Mouse (Mus musculus) stomach, postnatal 0 days (tissue): ENCODE measurements at regions not wholly inside any gene's neighbourhood (a gene's known extent, or its start where the extent isn't known, plus 50 kb on each side); places are given as distances from the start of the nearest gene placed in this dataset.

Experiments used
- ATAC-seq: fragments of 200-750 bp; cut with Nextera tagmentation; 2 replicates; pipeline ENCODE4 v1.8.0; 2017; ENCODE audit not compliant: low FRiP score, low TSS enrichment
- DNase-seq: peaks from one replicate; pipeline ENCODE4 v3.0.0-alpha.2; 2016; ENCODE audit warnings: low spot score
- H3K27ac ChIP-seq: fragments of 300-500 bp; sonication (generic); replicated peaks from 2 replicates; pipeline ENCODE4 v1.5.1; 2014; ENCODE audit warnings: mild to moderate bottlenecking, control low read depth
- H3K27me3 ChIP-seq: fragments of 300-500 bp; sonication (generic); 2 replicates; pipeline ENCODE4 v1.6.1; 2014; ENCODE audit warnings: low read length; ENCODE audit not compliant: control insufficient read depth, insufficient read depth
- H3K36me3 ChIP-seq: fragments of 300-500 bp; sonication (generic); 2 replicates; pipeline ENCODE4 v1.6.1; 2014; ENCODE audit warnings: low read length, mixed read lengths; ENCODE audit not compliant: control insufficient read depth, insufficient read depth
- H3K4me1 ChIP-seq: fragments of 300-500 bp; sonication (generic); replicated peaks from 2 replicates; pipeline ENCODE4 v1.6.1; 2014; ENCODE audit warnings: antibody characterized with exemption; ENCODE audit not compliant: control insufficient read depth, insufficient read depth
- H3K4me2 ChIP-seq: fragments of 300-500 bp; sonication (generic); replicated peaks from 2 replicates; pipeline ENCODE4 v1.6.1; 2014; ENCODE audit warnings: low read depth, mild to moderate bottlenecking, control low read depth, moderate library complexity
- H3K4me3 ChIP-seq: fragments of 300-500 bp; sonication (generic); 2 replicates; pipeline ENCODE4 v1.5.1; 2014; ENCODE audit warnings: low read depth, low read length, control low read depth
- H3K9ac ChIP-seq: fragments of 300-500 bp; sonication (generic); 2 replicates; pipeline ENCODE4 v1.6.1; 2014; ENCODE audit warnings: mild to moderate bottlenecking, low read length, control low read depth, mixed read lengths
- H3K9me3 ChIP-seq: fragments of 300-500 bp; sonication (generic); 2 replicates; pipeline ENCODE4 v1.6.1; 2016; ENCODE audit warnings: low read length; ENCODE audit not compliant: control insufficient read depth
- CTCF ChIP-seq: IDR thresholded peaks from 2 replicates; pipeline ENCODE4 v1.5.1; 2016; ENCODE audit warnings: antibody characterized with exemption, low read depth, mild to moderate bottlenecking, moderate library complexity
- EP300 ChIP-seq: optimal IDR thresholded peaks from 2 replicates; pipeline ENCODE3; 2016; ENCODE audit warnings: antibody characterized with exemption
- WGBS: fragments of 180-500 bp; shearing (Covaris S2); extraction: QIAGEN DNeasy Blood & Tissue Kit; methylation state at CpG from one replicate; pipeline ENCODE4 v1.1.7; 2014; 5-methylcytosine and 5-hydroxymethylcytosine counted together

DNA sequence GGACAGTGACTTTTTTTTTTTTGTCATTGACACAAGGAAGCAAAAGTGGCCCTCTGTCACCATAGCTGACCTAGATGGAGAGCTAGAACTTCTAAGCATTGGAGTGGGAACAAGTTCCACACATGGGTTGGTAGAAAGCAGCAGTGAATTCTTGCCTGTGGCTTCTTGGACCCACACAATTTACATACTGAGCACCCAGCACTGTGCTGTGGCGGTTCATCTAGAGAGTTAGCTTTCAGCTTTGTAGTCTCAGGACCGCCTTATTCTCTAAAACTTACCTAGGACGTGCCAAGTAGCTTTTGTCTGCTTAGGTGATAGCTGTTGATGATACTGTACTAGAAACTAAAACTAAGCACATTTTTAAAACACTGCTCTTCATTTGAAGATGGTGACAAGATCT is 72.1 kb upstream of the Dgkg start:
- Histone ChIP-seq H3K36me3 (no peaks in the 10 kb centered on the region), H3K27ac (no peak overlapping the region), H3K27me3 (no peaks in the 10 kb centered on the region), H3K4me3 (no peak overlapping the region), H3K4me2 (no peak overlapping the region), H3K4me1 (no peaks in the 10 kb centered on the region), H3K9me3 (no peaks in the 10 kb centered on the region), H3K9ac (no peak overlapping the region)
- DNase-seq = no peak
- WGBS = 75% methylated on average over 3 of the region's 3 CpGs
- no peak for ATAC-seq
- TF ChIP-seq EP300 = no peak
- no peak for TF ChIP-seq CTCF

- no peaks in the 10 kb centered on the region for H3K27me3 ChIP-seq
- H3K9ac ChIP-seq = no peak overlapping the region
- no peak for TF ChIP-seq EP300
- TF ChIP-seq CTCF = no peak
- ATAC-seq = no peak
- H3K27ac ChIP-seq = no peak overlapping the region
- H3K9me3 ChIP-seq = no peaks in the 10 kb centered on the region
- WGBS = 65% methylated on average over 3 of the region's 3 CpGs
- no peaks in the 10 kb centered on the region for H3K4me1 ChIP-seq
- no peak for DNase-seq
- H3K4me3 ChIP-seq = no peak overlapping the region
- no peak overlapping the region for H3K4me2 ChIP-seq
- no peaks in the 10 kb centered on the region for H3K36me3 ChIP-seq
These were observed 68.2 kb upstream of the Dgkg start for GRCm38 (mm10) chr16:22725261-22725660.

DNA sequence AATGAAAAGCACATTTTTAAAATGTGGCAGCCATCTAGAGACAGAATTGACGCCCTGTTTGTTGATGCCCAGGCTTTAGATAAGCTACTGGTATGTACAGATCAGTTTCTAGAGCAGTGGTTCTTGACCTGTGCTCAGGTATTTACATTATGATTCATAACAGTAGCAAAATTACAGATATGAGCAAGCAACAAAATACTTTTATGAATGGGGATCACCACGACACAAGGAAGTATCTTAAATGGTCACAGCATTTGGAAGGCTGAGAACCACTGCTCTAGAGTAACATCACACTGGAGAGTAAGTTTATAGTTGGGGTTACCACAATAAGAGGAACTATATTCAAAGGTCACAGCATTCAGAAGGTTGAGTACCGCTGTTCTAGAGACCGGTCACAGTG is 66.3 kb upstream of the Dgkg start:
- no peak for TF ChIP-seq EP300
- Histone ChIP-seq H3K9me3 (no peaks in the 10 kb centered on the region), H3K4me3 (no peak overlapping the region), H3K27me3 (no peaks in the 10 kb centered on the region), H3K27ac (no peak overlapping the region), H3K4me2 (no peak overlapping the region), H3K36me3 (no peaks in the 10 kb centered on the region), H3K9ac (no peak overlapping the region), H3K4me1 (no peaks in the 10 kb centered on the region)
- WGBS = 74% methylated on average over 4 of the region's 4 CpGs
- ATAC-seq (no peak), DNase-seq (no peak)

DNA sequence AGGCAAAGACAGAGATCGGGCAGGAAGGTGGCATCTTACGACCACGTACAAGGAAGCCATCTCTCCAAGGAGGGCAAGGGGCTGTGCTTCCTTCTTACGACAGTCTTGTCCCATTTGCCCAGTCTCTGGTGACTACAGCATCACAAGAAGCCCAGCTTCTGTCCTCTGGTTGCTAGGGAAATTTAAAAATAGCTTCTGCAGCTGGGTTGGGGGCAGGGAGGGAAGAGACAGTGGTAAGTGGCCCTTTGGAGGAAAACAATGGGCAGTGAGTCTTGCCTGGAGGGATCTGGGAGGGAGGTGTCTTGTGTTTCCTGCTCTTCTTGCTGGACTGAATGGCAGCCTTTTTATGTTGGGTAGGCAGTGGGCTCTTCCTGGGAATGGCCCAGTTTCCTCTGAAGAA is 62.8 kb upstream of the Dgkg start:
- H3K9ac ChIP-seq = no peak overlapping the region
- no peaks in the 10 kb centered on the region for H3K4me1 ChIP-seq
- no peak overlapping the region for H3K27ac ChIP-seq
- H3K4me3 ChIP-seq = no peak overlapping the region
- no peaks in the 10 kb centered on the region for H3K27me3 ChIP-seq
- no peak for TF ChIP-seq EP300
- no peak for TF ChIP-seq CTCF
- DNase-seq (no peak), ATAC-seq (no peak)
- WGBS = 72% methylated on average over 4 of the region's 4 CpGs
- H3K4me2 ChIP-seq = no peak overlapping the region
- H3K9me3 ChIP-seq = no peaks in the 10 kb centered on the region
- no peaks in the 10 kb centered on the region for H3K36me3 ChIP-seq

GRCm38 (mm10) chr16:22719304-22719703 is 62.3 kb upstream of the Dgkg start:
- 50% methylated on average over 7 of the region's 7 CpGs for WGBS
- H3K27me3 ChIP-seq = no peaks in the 10 kb centered on the region
- ATAC-seq (no peak), DNase-seq (no peak)
- H3K9me3 ChIP-seq = no peaks in the 10 kb centered on the region
- H3K36me3 ChIP-seq = no peaks in the 10 kb centered on the region
- H3K9ac ChIP-seq = no peak overlapping the region
- H3K27ac ChIP-seq = no peak overlapping the region
- H3K4me2 ChIP-seq = no peak overlapping the region
- TF ChIP-seq EP300 (no peak), CTCF (peak; percentile 67)
- no peak overlapping the region for H3K4me3 ChIP-seq
- H3K4me1 ChIP-seq = no peaks in the 10 kb centered on the region

DNA sequence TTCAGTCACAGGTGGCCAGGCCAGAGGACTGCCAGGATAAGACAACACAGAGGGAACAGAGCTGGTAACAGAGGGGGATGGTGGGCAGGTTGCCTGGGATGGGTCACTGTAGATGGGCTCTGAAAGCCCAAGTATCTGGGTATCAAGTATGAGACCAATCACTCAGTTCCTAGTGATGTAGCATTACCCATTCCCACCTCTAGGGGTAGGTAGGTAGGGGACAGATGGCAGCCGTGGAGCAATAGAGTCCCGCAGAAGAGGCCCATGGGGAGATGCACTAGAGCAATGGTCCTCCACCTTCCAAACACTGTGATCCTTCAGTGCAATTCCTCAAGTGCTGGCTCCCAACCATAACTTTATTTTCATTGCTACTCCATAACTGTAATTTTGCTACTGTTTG is 60.4 kb upstream of the Dgkg start:
- 61% methylated on average over 2 of the region's 2 CpGs for WGBS
- Histone ChIP-seq H3K9ac (no peak overlapping the region), H3K4me2 (no peak overlapping the region), H3K9me3 (no peaks in the 10 kb centered on the region), H3K27me3 (no peaks in the 10 kb centered on the region), H3K4me1 (no peaks in the 10 kb centered on the region), H3K4me3 (no peak overlapping the region), H3K27ac (no peak overlapping the region), H3K36me3 (no peaks in the 10 kb centered on the region)
- TF ChIP-seq EP300 (no peak), CTCF (peak; percentile 31)
- ATAC-seq = no peak
- DNase-seq = no peak
